Mouse (Mus musculus): ENCODE data around the gene Gpc4. TPM values are rescaled to one million over a fixed set of nuclear protein-coding genes. Genes with fewer than 3 reads are reported as not detected.

The Gpc4 gene
- polyA plus RNA-seq, 1 experiment from 2014 or later, result 18.8 TPM

DNA sequence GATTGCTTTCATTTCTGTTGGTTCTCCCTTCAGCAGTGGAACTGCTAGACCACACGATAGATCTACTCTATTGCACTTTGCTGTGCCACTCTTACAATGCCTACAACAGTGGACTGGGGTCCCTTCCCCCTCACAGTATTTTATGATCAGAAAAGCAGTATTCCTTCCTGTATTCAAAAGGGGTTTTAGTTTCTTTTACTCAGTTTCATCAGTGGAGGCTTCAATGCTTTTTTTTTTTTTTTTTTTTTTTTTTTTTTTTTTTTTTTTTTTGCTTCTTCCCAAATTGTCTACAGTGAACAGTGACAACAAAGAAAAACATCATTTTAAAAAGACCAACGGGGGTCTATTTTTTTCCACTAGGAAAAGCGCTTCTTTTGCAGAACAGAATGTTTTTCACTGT is 81.5 kb downstream of the Gpc4 start:
- WGBS, result 88% methylated on average over 3 of the region's 3 CpGs
- DNase-seq (ENCODE audit: low spot score), result no peak
- Histone ChIP-seq H3K9me3 (replicated peaks) (no peaks in the 10 kb centered on the region), H3K27ac (no peak overlapping the region), H3K4me3 (no peak overlapping the region), H3K4me1 (no peaks in the 10 kb centered on the region), H3K27me3 (ENCODE audit: low read depth, poor library complexity, severe bottlenecking) (0 out of 2 replicates have a peak, but pooled peaks cover 4% of the 10 kb centered on the region), H3K36me3 (no peaks in the 10 kb centered on the region)

DNA sequence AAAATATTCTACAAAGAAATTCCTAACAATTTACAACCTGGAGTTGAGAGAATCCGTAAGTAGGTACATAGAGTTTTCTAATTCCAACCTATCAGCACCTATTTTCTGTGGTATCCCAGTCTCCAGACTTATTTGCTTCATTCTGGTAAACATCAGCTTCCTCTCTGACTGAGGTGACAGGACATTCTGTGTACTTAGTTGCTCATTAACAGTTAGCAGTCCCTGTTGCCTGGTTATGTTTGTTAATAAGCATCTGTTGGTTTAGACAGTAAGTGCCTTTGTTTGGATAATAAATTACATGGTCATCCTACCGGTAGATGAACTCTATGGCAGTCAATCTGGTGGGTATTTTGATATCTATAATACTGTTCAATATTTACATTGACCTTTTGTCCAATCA is 92.6 kb downstream of the Gpc4 start:
- Histone ChIP-seq H3K4me1 (no peaks in the 10 kb centered on the region), H3K36me3 (no peaks in the 10 kb centered on the region), H3K27ac (no peak overlapping the region), H3K4me3 (no peak overlapping the region), H3K9me3 (replicated peaks) (no peaks in the 10 kb centered on the region), H3K27me3 (ENCODE audit: low read depth, poor library complexity, severe bottlenecking) (peaks cover 22% of the 10 kb centered on the region; the same call in 1 of the 2 replicates)
- WGBS, result 81% methylated on average over 2 of the region's 2 CpGs
- no peak for DNase-seq (ENCODE audit: low spot score)

GRCm38 (mm10) chrX:52053416-52053815 is 111.6 kb downstream of the Gpc4 start:
- no peak for DNase-seq (ENCODE audit: low spot score)
- H3K27me3 ChIP-seq (ENCODE audit: low read depth, poor library complexity, severe bottlenecking), result peaks cover 19% of the 10 kb centered on the region; the same call in 1 of the 2 replicates
- WGBS, result 90% methylated on average over 13 of the region's 13 CpGs
- no peaks in the 10 kb centered on the region for H3K9me3 ChIP-seq (replicated peaks)
- H3K4me1 ChIP-seq, result no peaks in the 10 kb centered on the region
- H3K4me3 ChIP-seq, result no peak overlapping the region
- H3K36me3 ChIP-seq, result no peaks in the 10 kb centered on the region
- H3K27ac ChIP-seq, result no peak overlapping the region

GRCm38 (mm10) chrX:52052011-52052410 is 113.0 kb downstream of the Gpc4 start:
- no peaks in the 10 kb centered on the region for H3K36me3 ChIP-seq
- no peak overlapping the region for H3K27ac ChIP-seq
- no peaks in the 10 kb centered on the region for H3K4me1 ChIP-seq
- no peaks in the 10 kb centered on the region for H3K9me3 ChIP-seq (replicated peaks)
- DNase-seq (ENCODE audit: low spot score), result no peak
- H3K4me3 ChIP-seq, result no peak overlapping the region
- peaks cover 19% of the 10 kb centered on the region; the same call in 1 of the 2 replicates for H3K27me3 ChIP-seq (ENCODE audit: low read depth, poor library complexity, severe bottlenecking)
- WGBS, result 68% methylated on average over 5 of the region's 5 CpGs

DNA sequence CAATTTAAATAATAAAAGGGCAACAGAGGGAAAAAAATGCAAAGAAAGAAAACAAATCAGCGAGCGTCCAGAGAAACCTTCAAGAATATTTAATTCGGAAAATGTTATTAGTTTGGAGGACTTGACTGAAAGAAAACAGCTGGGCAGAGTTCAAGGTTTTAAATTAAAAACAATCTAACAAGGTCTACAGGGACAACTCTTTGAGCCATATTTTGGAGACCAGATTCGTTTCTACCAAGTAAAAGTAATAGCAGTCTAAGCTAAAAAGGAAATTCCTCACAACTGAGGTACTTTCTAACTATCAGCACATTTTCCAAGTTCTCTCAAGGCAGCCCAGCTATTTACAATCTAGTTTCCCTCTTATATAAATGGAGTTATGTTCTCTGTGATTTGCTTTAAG is 114.1 kb downstream of the Gpc4 start:
- H3K27ac ChIP-seq, result no peak overlapping the region
- H3K27me3 ChIP-seq (ENCODE audit: low read depth, poor library complexity, severe bottlenecking), result peaks cover 11% of the 10 kb centered on the region; the same call in 1 of the 2 replicates
- 78% methylated on average over 4 of the region's 4 CpGs for WGBS
- no peaks in the 10 kb centered on the region for H3K36me3 ChIP-seq
- no peaks in the 10 kb centered on the region for H3K4me1 ChIP-seq
- H3K9me3 ChIP-seq (replicated peaks), result no peaks in the 10 kb centered on the region
- H3K4me3 ChIP-seq, result no peak overlapping the region
- no peak for DNase-seq (ENCODE audit: low spot score)

DNA sequence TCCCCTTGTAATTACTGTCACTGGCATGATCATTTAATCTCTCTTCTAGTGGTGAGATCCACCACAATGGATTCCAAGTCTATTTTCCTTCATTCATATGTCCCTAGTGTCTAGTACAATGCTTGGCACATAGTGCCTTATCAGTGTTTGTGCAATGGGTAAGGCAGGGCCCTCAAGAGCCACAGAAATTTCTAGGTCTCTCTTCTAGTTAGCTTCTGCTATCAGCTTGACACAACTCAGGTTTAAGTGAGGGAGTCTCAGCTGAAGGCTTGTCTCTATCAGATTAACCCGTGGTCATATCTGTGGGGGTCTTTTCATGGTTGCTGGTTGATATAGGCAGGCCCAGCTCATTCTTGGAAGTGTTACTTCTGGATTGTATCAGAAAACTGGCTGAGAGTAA is 125.2 kb downstream of the Gpc4 start:
- H3K4me1 ChIP-seq, result no peaks in the 10 kb centered on the region
- no peak overlapping the region for H3K27ac ChIP-seq
- DNase-seq (ENCODE audit: low spot score), result no peak
- 72% methylated on average over 1 of the region's 1 CpGs for WGBS
- peaks cover 12% of the 10 kb centered on the region for H3K27me3 ChIP-seq (ENCODE audit: low read depth, poor library complexity, severe bottlenecking)
- H3K9me3 ChIP-seq (replicated peaks), result no peaks in the 10 kb centered on the region
- no peaks in the 10 kb centered on the region for H3K36me3 ChIP-seq
- no peak overlapping the region for H3K4me3 ChIP-seq

DNA sequence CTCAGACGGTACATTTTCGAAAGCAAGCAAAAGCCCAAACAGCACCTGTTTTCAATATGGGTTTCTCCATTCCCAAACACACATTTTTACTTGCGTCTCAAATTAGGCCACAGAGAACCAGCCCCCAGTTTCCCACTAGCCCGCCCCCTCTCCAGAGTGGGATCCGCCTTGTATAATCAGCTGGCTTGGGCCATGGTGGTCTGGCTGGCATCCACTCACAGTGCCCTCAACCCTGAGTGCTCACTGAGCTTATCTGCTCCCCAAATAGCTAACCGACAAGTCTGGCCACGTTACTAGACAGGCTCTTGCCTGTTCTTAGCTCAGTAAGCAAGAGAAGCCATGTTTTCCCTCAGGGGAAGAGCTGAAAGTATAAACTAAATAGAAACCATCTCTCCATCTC is 134.9 kb downstream of the Gpc4 start:
- 71% methylated on average over 7 of the region's 7 CpGs for WGBS
- Histone ChIP-seq H3K27ac (no peak overlapping the region), H3K36me3 (no peaks in the 10 kb centered on the region), H3K4me1 (peaks cover 4% of the 10 kb centered on the region; the same call in 1 of the 2 replicates), H3K27me3 (ENCODE audit: low read depth, poor library complexity, severe bottlenecking) (peaks cover 35% of the 10 kb centered on the region), H3K9me3 (replicated peaks) (no peaks in the 10 kb centered on the region), H3K4me3 (no peak overlapping the region)
- no peak for DNase-seq (ENCODE audit: low spot score)

DNA sequence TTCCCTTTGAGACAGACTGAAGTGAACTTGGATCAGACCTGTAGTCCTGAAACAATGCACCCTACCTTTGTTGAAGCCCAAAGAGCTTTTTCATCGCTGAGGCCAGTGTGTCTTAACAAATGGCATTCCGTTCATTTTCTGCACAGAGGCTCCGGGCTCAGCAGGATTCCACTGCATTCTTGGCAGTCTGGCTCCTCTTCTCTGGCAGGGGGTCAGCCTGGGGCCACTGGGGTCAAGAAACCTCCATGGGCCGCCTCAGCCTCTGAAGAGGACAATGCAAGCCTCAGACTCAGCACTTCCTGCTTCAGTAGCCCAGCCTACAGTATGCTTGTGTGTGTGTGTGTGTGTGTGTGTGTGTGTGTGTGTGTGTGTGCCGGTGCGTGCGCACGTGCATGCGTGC is 147.4 kb downstream of the Gpc4 start:
- peaks cover 49% of the 10 kb centered on the region; the same call in 1 of the 2 replicates for H3K27me3 ChIP-seq (ENCODE audit: low read depth, poor library complexity, severe bottlenecking)
- no peaks in the 10 kb centered on the region for H3K36me3 ChIP-seq
- DNase-seq (ENCODE audit: low spot score), result no peak
- H3K27ac ChIP-seq, result 0 out of 2 replicates have a peak overlapping the region, but pooled peaks have one; percentile 3
- H3K4me1 ChIP-seq, result peaks cover 5% of the 10 kb centered on the region
- no peak overlapping the region for H3K4me3 ChIP-seq
- WGBS, result 56% methylated on average over 9 of the region's 9 CpGs
- no peaks in the 10 kb centered on the region for H3K9me3 ChIP-seq (replicated peaks)

Other genes starting within 250 kb of the Gpc4 start
- gene 1700080O16Rik, start 192.5 kb downstream of the Gpc4 start, polyA plus RNA-seq (2016; fragmentation: Nextera tagmentation; extraction: Ambion mirVana), result not detected in 2 replicates

Measured in limb, embryonic 10.5 days (tissue).